In genomic region chr6:128802999-128803857, GRCm38 (mm10) we compare ENCODE assay signal across 8 mouse cellular contexts. TPM values are rescaled to one million over a fixed set of nuclear protein-coding genes. Genes with fewer than 3 reads are reported as not detected.
DNase-seq lines count a peak whose midpoint lies in the region; ATAC-seq lines count a peak whose summit lies in the region.

No protein-coding gene starts in this region.

- H3K9ac ChIP-seq in hindbrain, embryonic 15.5 days: peak overlapping the region; percentile 44

- H3K9me3 ChIP-seq in hindbrain, embryonic 15.5 days: no peaks in the 10 kb centered on the region

- no peaks in the 10 kb centered on the region for H3K27me3 ChIP-seq in hindbrain, embryonic 15.5 days

- ATAC-seq in hindbrain, embryonic 15.5 days (ENCODE audit: low FRiP score, low read depth): peak; percentile 93

- peak overlapping the region; percentile 45 for H3K4me3 ChIP-seq in hindbrain, embryonic 15.5 days

- H3K27ac ChIP-seq in hindbrain, embryonic 15.5 days (replicated peaks): peak overlapping the region; percentile 82

- 5% methylated on average over 26 of the region's 26 CpGs for WGBS in hindbrain, embryonic 15.5 days

- H3K4me2 ChIP-seq in hindbrain, embryonic 15.5 days: peak overlapping the region; percentile 61

- DNase-seq in T-cell, adult 2 months (ENCODE audit: low spot score): peak; percentile 96
- DNase-seq in cerebellum, postnatal 36 days: peak; percentile 97 to 98
- peak; percentile 97 to 98 for DNase-seq in frontal cortex, postnatal 36 days (ENCODE audit: low spot score in 2 of 2)
- DNase-seq in left cerebral cortex, adult 11 months (ENCODE audit: low spot score): peak; percentile 95
- DNase-seq in lung, postnatal 4 days: peak; percentile 95 to 96
- peak; percentile 97 for DNase-seq in retina, postnatal 7 days (ENCODE audit: low read depth, low spot score)
- DNase-seq in urinary bladder, adult 2 months (ENCODE audit: low spot score): peak; percentile 86

- H3K36me3 ChIP-seq in hindbrain, embryonic 15.5 days: no peaks in the 10 kb centered on the region

- H3K4me1 ChIP-seq in hindbrain, embryonic 15.5 days (replicated peaks): peaks cover 11% of the 10 kb centered on the region

RNA-seq across cellular contexts. Expression of gene Klrb1c, which starts 14.2 kb away (rescaled TPM):
- polyA plus RNA-seq in hindbrain, embryonic 15.5 days (2015; fragmentation: Nextera tagmentation; extraction: Ambion mirVana): 0.12 TPM in 1 of 2 replicates, not detected in the other
- polyA plus RNA-seq in urinary bladder, adult 2 months (2012; rRNA removed): 1.1 TPM in 2 replicates

RNA-seq across cellular contexts. Expression of gene Gm44511, which starts 22.9 kb away (rescaled TPM):
- polyA plus RNA-seq in hindbrain, embryonic 15.5 days (2015; fragmentation: Nextera tagmentation; extraction: Ambion mirVana): not detected in 2 replicates
- 0.23 and 0.43 TPM in 2 replicates for polyA plus RNA-seq in urinary bladder, adult 2 months (2012; rRNA removed)

RNA-seq across cellular contexts. Expression of gene Klrb1b, which starts 22.9 kb away (rescaled TPM):
- polyA plus RNA-seq in hindbrain, embryonic 15.5 days (2015; fragmentation: Nextera tagmentation; extraction: Ambion mirVana): not detected in 2 replicates
- polyA plus RNA-seq in urinary bladder, adult 2 months (2012; rRNA removed): 0.92 and 0.93 TPM in 2 replicates

Comparison
In these comparisons a context has a peak if more than half of its experiments do, and no peak if none do; other contexts are left out.
1. Peak in every context shown above with its lines: DNase-seq, ATAC-seq, H3K4me3 ChIP-seq and H3K27ac ChIP-seq.